Mouse (Mus musculus): ENCODE measurements around the gene Tdrd1. TPM values are rescaled to one million over a fixed set of nuclear protein-coding genes. Genes with fewer than 3 reads are reported as not detected.

The Tdrd1 gene
- total RNA-seq, 2 experiments from 2014 or later: not detected

- no peak overlapping the region for H3K4me3 ChIP-seq
These were observed 71.6 kb downstream of the Tdrd1 start for GRCm38 (mm10) chr19:56897654-56898053.

DNA sequence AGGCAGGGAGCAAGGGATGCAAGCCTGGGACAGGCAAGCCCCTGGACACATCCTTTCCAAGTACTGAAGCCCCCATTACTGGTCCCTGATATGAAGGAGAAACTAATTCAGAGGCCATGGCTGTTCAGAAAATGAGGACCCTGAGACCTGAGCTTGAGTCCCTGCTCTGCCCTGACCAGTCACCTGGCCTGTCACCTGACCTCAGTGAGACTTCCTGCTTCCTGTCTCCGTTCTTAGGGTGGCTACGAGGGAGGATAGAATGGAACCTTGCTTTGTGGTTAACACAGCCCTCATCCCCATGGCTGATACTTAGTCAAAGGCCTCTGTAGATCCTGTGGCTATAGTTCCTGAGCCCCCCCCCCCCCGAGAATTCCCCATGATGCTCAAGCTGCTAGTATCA, 78.1 kb downstream of the Tdrd1 start:
- TF ChIP-seq CTCF (IDR thresholded peaks at IDR 0.05): no peak

More at GRCm38 (mm10) chr19:56897654-56898053, 71.6 kb downstream of the Tdrd1 start:
- DNase-seq: no peak
- TF ChIP-seq CTCF (IDR thresholded peaks at IDR 0.05): no peak
- no peak overlapping the region for H3K27ac ChIP-seq
- intact Hi-C loops (cut with DNase I): no loop called here

DNA sequence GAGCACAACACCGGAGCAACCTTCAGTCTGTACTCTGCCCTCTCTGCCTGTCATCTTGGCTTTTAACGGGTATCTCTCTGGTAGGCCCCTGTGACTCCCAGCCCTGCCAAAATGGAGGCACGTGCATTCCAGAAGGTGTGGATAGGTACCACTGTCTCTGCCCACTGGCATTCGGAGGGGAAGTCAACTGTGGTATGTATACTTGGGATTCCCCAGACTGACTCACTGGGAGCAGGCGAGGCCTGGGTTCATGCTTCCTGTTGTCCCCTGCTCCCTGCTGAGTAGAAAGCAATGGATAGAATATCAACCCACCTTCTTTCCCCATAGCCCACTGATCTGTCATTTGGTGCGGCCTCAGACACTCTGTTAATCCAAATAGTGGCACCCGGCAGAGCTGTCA, 79.4 kb downstream of the Tdrd1 start:
- intact Hi-C loops (cut with DNase I): loop anchor here (5.0 kb wide), 2 partner anchors 88 to 483 kb away; no protein-coding TSS in a partner anchor
- no peak for DNase-seq
- Histone ChIP-seq H3K4me3 (no peak overlapping the region), H3K27ac (no peak overlapping the region)
- no peak for TF ChIP-seq CTCF (IDR thresholded peaks at IDR 0.05)

More for the DNA sequence above, 78.1 kb downstream of the Tdrd1 start:
- Histone ChIP-seq H3K27ac (no peak overlapping the region), H3K4me3 (no peak overlapping the region)
- intact Hi-C loops (cut with DNase I): no loop called here
- DNase-seq: no peak

DNA sequence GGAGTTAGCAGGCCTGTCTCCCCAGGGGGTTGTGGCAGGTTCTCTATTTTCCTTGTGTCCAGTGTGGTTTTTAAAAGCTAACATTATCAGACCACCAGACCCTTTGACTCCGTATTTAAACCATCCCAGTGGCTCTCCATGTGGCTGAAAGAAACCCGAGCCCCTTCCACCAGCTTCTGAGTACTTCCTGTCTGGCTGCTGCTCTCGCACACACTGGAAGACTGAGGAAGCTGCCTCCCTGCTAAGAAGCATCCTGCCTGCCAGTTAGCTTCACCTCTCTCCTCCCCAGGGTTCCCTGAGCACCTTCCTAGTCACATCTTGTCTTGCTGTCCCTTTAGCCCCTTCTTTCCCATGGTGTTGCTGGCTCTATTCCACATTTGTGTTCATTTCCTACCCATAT, 81.8 kb downstream of the Tdrd1 start:
- H3K27ac ChIP-seq: no peak overlapping the region
- intact Hi-C loops (cut with DNase I): loop anchor here (5.0 kb wide), 2 partner anchors 91 to 486 kb away; no protein-coding TSS in a partner anchor
- no peak overlapping the region for H3K4me3 ChIP-seq
- DNase-seq: no peak
- TF ChIP-seq CTCF (IDR thresholded peaks at IDR 0.05): no peak

- intact Hi-C loops (cut with DNase I): loop anchor here (5.0 kb wide), 2 partner anchors 91 to 486 kb away; no protein-coding TSS in a partner anchor
- TF ChIP-seq CTCF (IDR thresholded peaks at IDR 0.05): peak; percentile 74
- DNase-seq: peak; percentile 39
- H3K27ac ChIP-seq: no peak overlapping the region
- H3K4me3 ChIP-seq: no peak overlapping the region
These were observed 82.7 kb downstream of the Tdrd1 start for GRCm38 (mm10) chr19:56908472-56909270.

DNA sequence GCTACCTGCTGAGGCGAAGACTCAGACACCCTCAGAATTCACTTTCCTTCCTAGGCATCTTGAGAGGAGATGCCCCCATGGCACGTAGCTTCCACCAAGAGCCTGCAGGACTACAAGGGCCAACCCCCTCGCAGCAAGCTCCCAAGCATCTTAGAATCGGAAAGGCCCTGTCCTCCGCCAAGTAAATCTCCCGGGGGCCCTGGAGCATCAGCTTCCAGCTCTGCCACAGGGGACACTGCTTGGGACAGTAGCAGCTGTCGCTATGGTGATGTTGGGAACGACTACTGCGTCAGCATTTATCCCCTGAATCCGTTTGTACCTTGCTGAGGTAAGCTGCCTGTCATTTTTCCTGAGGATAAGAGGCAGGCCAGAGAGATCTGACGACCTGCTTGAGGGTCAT, 84.6 kb downstream of the Tdrd1 start:
- DNase-seq: peak; percentile 31
- H3K4me3 ChIP-seq: no peak overlapping the region
- intact Hi-C loops (cut with DNase I): no loop called here
- no peak overlapping the region for H3K27ac ChIP-seq
- no peak for TF ChIP-seq CTCF (IDR thresholded peaks at IDR 0.05)

- TF ChIP-seq CTCF (IDR thresholded peaks at IDR 0.05): no peak
- Histone ChIP-seq H3K4me3 (no peak overlapping the region), H3K27ac (no peak overlapping the region)
- DNase-seq: no peak
- intact Hi-C loops (cut with DNase I): no loop called here
These were observed 87.8 kb downstream of the Tdrd1 start for GRCm38 (mm10) chr19:56913761-56914160.

DNA sequence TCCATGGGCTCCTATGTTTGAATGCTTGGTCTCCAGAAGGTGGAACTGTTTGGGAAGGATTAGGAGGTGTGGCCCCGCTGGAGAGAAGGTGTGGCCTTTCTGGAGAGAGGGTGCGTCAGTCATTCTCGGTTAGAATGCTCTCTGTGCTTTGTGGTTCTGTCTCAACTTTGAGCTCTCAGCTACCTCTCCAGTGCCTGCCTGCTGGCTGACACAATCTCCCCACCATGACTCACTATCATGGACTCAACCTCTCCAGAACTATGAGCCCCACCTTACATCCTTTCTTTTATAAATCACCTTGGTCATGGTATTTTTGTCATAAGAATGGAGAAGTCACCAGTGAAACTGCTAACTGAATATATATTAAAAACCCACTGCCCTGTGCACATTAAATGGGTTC, 88.6 kb downstream of the Tdrd1 start:
- TF ChIP-seq CTCF (IDR thresholded peaks at IDR 0.05): no peak
- no peak overlapping the region for H3K27ac ChIP-seq
- no peak for DNase-seq
- intact Hi-C loops (cut with DNase I): no loop called here
- no peak overlapping the region for H3K4me3 ChIP-seq

DNA sequence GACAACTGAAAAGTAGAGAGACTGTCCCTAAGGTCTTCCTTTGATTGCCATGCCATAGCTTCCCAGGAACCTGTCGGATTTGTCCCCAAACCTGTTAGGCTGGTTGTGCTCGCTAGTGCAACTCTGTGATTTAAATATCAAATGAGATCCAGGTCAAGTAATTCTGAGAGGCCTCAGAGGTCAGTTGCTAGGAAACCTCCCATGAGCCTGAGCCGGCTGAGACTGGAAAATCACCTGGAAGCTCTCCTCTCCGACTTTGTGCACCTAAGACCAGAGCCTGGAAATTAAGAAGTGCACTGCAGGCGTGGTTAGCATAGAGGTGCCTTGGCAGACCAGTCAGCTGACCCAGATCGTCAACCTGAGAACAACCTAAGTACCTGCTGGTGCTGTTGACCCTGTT, 89.1 kb downstream of the Tdrd1 start:
- TF ChIP-seq CTCF (IDR thresholded peaks at IDR 0.05): no peak
- Histone ChIP-seq H3K4me3 (no peak overlapping the region), H3K27ac (no peak overlapping the region)
- DNase-seq: no peak
- intact Hi-C loops (cut with DNase I): no loop called here

Other genes with a start within 250 kb of the Tdrd1 start
- under 1 TPM; 0.11 to 0.13 TPM for gene Adrb1, start 104.0 kb upstream of the Tdrd1 start, total RNA-seq (2021)
- 10 to 100 TPM; 23.1 to 26.7 TPM for gene Ccdc186, start 4.0 kb upstream of the Tdrd1 start, total RNA-seq (2021)
- gene Vwa2, start 48.0 kb downstream of the Tdrd1 start, total RNA-seq (2021): not detected
- 1 to 10 TPM; 1.6 TPM for gene Afap1l2, start 182.0 kb downstream of the Tdrd1 start, total RNA-seq (2021)

Measured in gastrocnemius, adult 2 months (tissue).